Mouse (Mus musculus): ENCODE results near the gene Pclo. TPM values are rescaled to one million over a fixed set of nuclear protein-coding genes. Genes with fewer than 3 reads are reported as not detected.

Gene Pclo
- polyA plus RNA-seq (2014; fragmentation: Illumina TruSeq; extraction: RNeasy Lipid Tissue Mini Kit (QIAGEN cat#74804); ENCODE audit: low read depth, low replicate concordance): 1.6 TPM

DNA sequence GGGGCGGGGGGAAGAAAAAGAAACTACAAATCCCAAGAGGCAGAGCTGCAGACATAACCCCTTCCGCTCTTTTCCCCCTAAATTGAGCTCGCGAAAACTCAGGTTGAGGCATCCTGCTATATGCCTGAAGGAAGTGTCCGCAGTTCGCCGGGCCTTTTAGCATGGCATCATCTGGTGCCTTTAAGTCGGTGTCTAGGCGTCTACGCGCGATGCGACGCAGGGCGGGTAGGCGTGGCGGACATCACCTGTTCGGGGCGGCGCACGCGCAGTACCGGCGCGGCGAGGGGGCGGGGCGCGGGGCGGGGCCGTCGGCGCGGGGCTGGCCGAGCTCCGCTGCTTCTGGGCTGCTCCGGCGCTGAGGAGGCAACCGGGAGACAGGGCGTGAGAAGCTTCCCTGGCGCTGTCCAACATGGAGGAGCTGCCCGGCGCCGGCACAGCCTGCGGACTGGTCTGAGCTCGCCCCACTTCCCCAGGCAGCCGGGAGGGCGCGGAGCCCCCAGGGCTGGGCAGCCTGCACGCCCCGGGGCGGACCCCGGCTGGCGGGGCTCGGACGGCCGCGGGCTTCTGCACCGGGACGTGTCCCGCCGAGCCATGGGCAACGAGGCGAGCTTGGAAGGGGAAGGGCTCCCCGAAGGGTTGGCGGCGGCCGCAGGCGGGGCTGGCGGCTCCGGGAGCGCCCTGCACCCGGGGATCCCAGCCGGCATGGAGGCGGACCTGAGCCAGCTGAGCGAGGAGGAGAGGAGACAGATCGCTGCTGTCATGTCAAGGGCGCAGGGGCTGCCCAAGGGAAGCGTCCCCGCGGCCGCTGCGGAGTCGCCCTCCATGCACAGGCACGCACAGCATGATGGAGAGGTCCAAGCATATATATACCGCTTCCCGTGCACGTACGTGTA lies at the start of gene Pclo:
Gene Pclo, plus strand, starts transcription at position 288 of the 893 bp plus-strand sequence.

